Mouse (Mus musculus): ENCODE results near the gene Dcaf17. TPM values are rescaled to one million over a fixed set of nuclear protein-coding genes. Genes with fewer than 3 reads are reported as not detected.

Gene Dcaf17
- polyA plus RNA-seq, 1 experiment from 2014 or later = 41.5 TPM

DNA sequence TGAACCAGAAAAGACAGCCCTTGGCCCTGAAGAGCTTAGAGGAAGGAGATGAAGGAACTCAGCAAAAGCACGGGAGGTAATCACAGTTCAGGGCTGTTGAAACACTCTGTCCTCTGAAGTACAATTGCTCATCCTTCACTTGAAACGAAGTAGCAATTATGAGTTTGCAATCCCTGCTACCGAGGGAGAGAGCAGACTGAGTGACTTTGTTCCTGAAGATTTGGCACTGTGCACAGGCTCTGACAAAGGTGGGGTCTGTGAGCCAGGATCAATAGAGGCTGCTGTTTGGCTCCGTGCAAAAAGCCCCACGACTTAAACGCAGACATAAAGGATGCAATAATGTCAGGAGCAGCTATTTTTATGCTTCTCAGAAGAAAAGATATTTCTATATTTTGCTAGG, 92.7 kb downstream of the Dcaf17 start:
- no peaks in the 10 kb centered on the region for H3K36me3 ChIP-seq (ENCODE audit: control insufficient read depth, insufficient read depth, low read length)
- H3K9me3 ChIP-seq (ENCODE audit: control insufficient read depth, low read length) = no peaks in the 10 kb centered on the region
- H3K27me3 ChIP-seq (replicated peaks; ENCODE audit: control insufficient read depth, insufficient read depth, low read length) = no peaks in the 10 kb centered on the region
- WGBS = 45% methylated on average over 6 of the region's 6 CpGs
- H3K27ac ChIP-seq (ENCODE audit: low read length) = no peak overlapping the region
- H3K4me1 ChIP-seq (ENCODE audit: control insufficient read depth, insufficient read depth, low read length) = 0 out of 2 replicates have a peak, but pooled peaks cover 3% of the 10 kb centered on the region
- ATAC-seq = no peak
- H3K4me2 ChIP-seq (ENCODE audit: low read depth, low read length) = no peak overlapping the region
- H3K9ac ChIP-seq (ENCODE audit: low read depth, low read length) = no peak overlapping the region
- no peak overlapping the region for H3K4me3 ChIP-seq (ENCODE audit: low read length)

Other genes starting within 250 kb of the Dcaf17 start
- 20.2 and 22.6 TPM in 2 replicates for gene Tlk1, start 229.6 kb upstream of the Dcaf17 start, polyA plus RNA-seq (2015; fragmentation: Nextera tagmentation; extraction: Ambion mirVana)
- 13.8 and 15.6 TPM in 2 replicates for gene Mettl8, start 255 bp downstream of the Dcaf17 start, polyA plus RNA-seq (2015; fragmentation: Nextera tagmentation; extraction: Ambion mirVana)
- gene Cybrd1, start 62.6 kb downstream of the Dcaf17 start, polyA plus RNA-seq (2015; fragmentation: Nextera tagmentation; extraction: Ambion mirVana) = 6.3 and 6.9 TPM in 2 replicates
- 69.3 and 71.0 TPM in 2 replicates for gene Dync1i2, start 156.4 kb downstream of the Dcaf17 start, polyA plus RNA-seq (2015; fragmentation: Nextera tagmentation; extraction: Ambion mirVana)

Measured in intestine, embryonic 16.5 days (tissue).